Mouse (Mus musculus) heart, adult 2 months (tissue): ENCODE measurements around the gene Necab3.

Experiments
- CTCF ChIP-seq: fragments of 200-600 bp; IDR thresholded peaks from 2 replicates; pipeline ENCODE4 v1.8.1; 2022; ENCODE audit warnings: antibody characterized with exemption, mild to moderate bottlenecking, moderate library complexity
- EP300 ChIP-seq: fragments of 200-500 bp; IDR thresholded peaks from 2 replicates; pipeline ENCODE4 v1.6.1; 2011; ENCODE audit warnings: low read depth, low read length, control low read depth; ENCODE audit not compliant: insufficient read depth
- POLR2A ChIP-seq: fragments of 200-500 bp; IDR thresholded peaks from 2 replicates; pipeline ENCODE4 v1.6.1; 2011; ENCODE audit warnings: mild to moderate bottlenecking, low read depth, low read length, control low read depth; ENCODE audit not compliant: insufficient read depth

DNA sequence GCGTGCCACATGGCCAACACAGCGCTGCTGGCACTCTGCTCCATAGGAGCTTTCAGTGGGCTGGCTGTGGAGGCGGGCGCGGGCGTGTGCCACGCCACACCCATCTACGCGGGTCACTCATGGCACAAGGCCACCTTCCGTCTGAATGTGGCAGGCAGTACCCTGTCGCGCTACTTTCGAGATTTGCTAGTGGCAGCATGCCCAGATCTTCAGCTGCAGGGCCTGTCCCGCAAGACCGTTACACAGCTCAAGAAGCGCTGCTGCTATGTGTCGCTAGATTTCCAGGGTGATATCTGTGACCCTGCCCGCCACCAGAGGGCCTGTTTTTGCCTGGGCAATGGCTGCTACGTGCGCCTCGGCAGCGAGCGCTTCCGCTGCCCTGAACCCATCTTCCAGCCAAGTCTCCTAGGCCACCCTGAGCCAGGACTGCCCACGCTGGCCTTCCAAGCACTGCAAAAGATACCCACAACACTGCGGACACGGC lies 6.2 kb downstream of the Necab3 start:
- TF ChIP-seq CTCF (peak; percentile 76), POLR2A (no peak), EP300 (0 out of 2 replicates have a peak, but pooled peaks have one; percentile 24)
